Mouse (Mus musculus): ENCODE results near the gene Arid3b.

DNA sequence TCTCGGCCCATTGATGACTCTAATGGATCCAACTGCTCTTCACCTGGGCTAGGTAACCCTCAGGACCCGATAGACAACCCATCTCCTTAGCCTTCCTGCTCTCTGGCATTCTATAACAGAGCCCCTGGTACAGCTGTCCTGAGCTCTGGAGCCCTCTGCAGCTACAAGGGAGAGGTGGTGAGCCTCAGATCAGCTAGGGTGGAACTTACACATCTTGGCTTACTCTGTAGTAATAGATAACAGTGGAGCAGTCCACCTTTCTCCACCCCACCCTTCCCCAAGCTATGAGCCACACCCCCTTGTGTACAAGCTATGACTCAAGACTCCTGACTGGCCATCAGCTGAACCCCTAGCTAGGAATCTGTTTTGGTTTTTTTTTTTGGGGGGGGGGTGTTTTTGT, 65.8 kb downstream of the Arid3b start:
- no peak for TF ChIP-seq CTCF (IDR thresholded peaks at IDR 0.05; ENCODE audit: control insufficient read depth, insufficient read depth, insufficient replicate concordance, low read depth, low read length)
- TF ChIP-seq POLR2A (IDR thresholded peaks at IDR 0.05; ENCODE audit: control insufficient read depth, low read depth, low read length): no peak
